Mouse (Mus musculus) yolk sac, embryonic 10.5 days (tissue): Measurements from ENCODE around the gene Vps41.

Experiments
- DNase-seq: peaks from one replicate; pipeline ENCODE4 v3.0.0-alpha.2; 2017; ENCODE audit warnings: low spot score

Gene Vps41

GRCm38 (mm10) chr13:18717185-18717584, at the start of gene Vps41:
Vps41 (plus strand) TSS chr13:18717286.
- DNase-seq, result peak; percentile 82

GRCm38 (mm10) chr13:18698518-18699065, 18.5 kb upstream of the Vps41 start:
- no peak for DNase-seq

DNA sequence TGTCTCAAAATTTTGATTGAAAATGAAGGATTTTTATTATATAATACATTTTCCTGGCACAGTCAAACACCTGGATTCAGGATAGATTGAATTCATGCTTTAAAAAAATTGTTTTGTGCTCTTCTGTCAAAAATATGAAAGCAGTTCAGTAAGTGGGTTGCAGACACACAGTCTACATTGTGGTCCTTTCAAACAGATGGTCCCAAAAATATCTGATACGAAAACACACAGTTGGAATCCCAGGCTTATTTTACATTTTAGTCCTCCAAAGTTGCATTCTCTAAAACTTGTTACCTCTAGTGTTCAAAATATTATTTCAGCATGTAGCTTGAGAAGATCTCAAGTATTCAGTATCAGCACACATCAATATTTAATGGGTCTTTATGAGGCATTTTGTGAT, 5.4 kb upstream of the Vps41 start:
- DNase-seq, result no peak

DNA sequence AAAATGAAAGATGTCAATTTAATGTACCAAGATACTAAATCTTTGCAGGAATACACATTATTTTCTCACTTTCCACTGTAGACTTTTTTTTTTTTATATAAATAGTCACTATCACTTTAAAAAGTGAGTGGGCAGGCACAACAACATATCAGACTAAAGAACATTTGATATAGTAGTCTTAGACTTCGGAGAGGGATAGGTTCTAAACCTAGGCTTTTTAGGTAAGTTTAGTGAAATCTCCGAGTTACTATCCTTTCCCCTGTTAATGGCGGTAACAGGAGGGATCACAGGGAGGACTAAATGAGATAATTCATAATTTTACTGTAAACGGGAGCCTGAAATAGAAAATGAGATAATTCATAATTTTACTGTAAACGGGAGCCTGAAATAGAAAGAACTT, 379 bp upstream of the Vps41 start:
- DNase-seq, result no peak

DNA sequence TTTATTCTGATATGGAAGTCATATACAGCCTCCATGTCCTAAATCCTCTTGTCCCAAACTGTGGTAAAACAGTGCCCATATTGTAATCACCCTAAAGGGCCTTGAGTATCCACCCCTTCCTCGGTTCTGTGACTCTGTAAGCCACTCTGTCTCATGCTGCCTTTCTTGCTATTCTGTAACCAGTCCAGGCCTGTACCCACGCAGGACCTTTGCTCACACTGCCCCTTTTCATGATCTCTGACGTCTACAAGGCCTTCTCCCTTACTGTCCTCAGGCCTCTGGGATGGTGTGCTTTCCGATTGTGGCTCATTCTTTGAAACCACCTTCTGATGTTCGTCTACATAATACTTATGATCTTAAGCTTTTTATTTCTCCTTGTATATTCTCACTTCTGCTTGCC, 1.4 kb downstream of the Vps41 start:
- DNase-seq, result no peak

- no peak for DNase-seq
These were observed 13.6 kb downstream of the Vps41 start for GRCm38 (mm10) chr13:18730666-18731065.

GRCm38 (mm10) chr13:18736590-18736989, 19.5 kb downstream of the Vps41 start:
- no peak for DNase-seq

GRCm38 (mm10) chr13:18743575-18744265, 26.6 kb downstream of the Vps41 start:
- DNase-seq, result no peak

GRCm38 (mm10) chr13:18744266-18744652, 27.2 kb downstream of the Vps41 start:
- no peak for DNase-seq

GRCm38 (mm10) chr13:18757958-18758357, 40.9 kb downstream of the Vps41 start:
- DNase-seq, result no peak

DNA sequence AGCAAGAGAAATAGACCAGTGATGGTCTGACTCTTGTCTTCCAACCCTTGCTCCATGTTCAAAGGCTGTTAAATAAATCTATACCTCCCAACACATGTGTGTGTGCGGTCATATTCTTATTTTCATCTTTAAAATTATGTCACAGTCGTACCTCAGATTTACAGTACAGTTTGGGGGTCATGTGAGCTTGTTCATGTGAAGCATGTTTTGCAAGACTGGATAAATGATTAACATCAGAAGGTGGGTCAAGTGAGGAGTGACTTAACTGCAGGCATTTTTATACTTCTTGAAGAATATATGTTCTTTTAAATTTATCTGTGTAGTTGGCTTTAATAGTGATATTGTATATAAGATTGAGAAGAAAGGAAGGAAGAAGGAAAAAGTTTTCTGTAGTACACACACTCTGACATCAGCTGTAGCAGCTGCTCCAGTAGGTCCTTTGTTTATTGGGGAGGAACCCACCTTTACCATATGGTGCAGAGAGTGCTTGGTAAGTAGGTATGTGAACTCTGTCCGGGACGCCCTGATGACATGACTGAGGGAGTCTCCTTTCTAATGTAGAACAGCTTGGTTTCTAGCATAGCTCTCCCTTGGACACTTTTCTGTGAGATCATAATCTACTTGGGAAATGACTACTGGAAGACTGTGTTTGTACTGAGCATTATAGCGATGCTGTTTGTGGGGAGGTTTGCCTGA, 42.4 kb downstream of the Vps41 start:
- no peak for DNase-seq

GRCm38 (mm10) chr13:18761452-18761851, 44.4 kb downstream of the Vps41 start:
- DNase-seq, result no peak

DNA sequence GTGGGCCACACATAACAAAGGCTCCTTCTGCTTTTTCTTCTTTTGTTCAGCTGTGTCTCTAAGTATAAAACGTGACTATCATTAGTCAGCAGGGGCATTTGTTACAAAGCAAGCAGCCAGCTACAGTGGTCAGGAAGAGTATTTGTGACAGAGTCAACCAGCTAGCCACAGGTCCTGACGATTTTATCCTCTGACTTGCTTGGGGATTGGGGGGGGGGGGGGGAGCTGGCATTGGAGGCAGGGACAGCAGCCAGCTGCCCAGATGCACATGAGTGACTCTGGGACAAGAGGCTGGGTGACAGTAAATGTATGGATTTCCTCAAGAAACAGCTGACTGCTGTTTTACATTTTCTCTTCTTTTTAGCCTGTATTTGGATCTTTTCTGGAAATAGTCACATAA, 50.8 kb downstream of the Vps41 start:
- DNase-seq, result no peak

GRCm38 (mm10) chr13:18768495-18768894, 51.4 kb downstream of the Vps41 start:
- no peak for DNase-seq

DNA sequence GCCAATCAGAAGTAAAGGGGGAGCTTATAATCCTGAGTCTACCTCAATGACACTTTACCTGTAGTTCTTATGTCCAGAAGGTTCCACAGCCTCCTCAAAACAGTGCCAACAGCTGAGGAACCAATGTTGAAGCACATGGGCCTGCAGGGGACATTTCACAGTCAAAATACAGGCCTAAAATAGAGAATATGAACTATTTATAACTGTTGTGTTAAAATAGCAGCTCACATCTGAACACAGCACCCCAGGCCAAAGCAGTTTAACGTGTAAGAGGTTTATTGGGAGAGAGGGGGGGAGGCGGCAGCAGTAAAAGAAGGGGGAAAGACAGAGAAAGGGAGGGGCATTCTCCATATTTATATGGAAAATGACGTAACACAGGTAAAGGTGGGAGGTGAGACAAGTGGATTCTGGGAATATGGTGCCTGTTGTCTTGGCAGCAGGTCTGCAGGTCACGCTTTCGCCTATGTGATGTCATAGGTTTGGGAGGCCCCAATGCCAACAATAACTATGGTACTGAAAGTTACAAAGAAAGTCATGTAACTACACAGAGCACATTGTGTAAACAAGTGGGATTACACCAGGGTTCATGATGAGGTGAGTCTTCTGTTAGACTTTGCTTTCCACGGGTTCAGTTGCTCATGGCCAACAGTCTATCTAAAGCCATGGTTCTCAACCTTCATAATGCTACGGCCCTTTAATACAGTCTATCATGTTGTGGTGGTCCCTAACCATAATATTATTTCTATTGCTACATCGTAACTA, 56.5 kb downstream of the Vps41 start:
- DNase-seq, result no peak

- no peak for DNase-seq
These were observed 64.2 kb downstream of the Vps41 start for GRCm38 (mm10) chr13:18781250-18781649.

GRCm38 (mm10) chr13:18785702-18786101, 68.6 kb downstream of the Vps41 start:
- DNase-seq, result no peak

GRCm38 (mm10) chr13:18788040-18788439, 71.0 kb downstream of the Vps41 start:
- DNase-seq, result no peak

- DNase-seq, result no peak
These were observed 71.6 kb downstream of the Vps41 start for GRCm38 (mm10) chr13:18788689-18789088.

- DNase-seq, result no peak
These were observed 72.6 kb downstream of the Vps41 start for GRCm38 (mm10) chr13:18789662-18790061.

- DNase-seq, result no peak
These were observed 73.0 kb downstream of the Vps41 start for GRCm38 (mm10) chr13:18790086-18790485.

GRCm38 (mm10) chr13:18791314-18791713, 74.2 kb downstream of the Vps41 start:
- DNase-seq, result no peak

- DNase-seq, result no peak
These were observed 74.6 kb downstream of the Vps41 start for GRCm38 (mm10) chr13:18791724-18792123.
